Mouse (Mus musculus): ENCODE data around the gene Hcn3.

DNA sequence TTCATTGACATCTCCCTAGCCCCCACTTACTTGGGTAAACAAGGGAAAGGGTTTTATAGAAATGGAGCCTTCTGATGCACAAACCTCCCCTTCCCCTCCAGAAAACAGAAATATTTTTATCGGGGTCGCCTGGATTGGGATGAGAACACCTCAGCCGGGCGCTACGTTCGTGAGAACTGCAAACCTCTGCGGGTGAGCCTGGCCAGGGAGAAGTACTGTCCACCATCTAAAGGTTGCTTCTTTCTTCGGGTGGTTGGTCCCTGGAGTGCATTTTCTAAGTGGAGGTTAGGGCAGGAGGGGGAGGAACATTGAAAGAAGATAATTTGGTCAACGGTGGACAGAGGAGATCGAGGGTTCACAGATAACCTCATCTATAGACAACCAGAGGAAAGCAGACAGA, 15.5 kb upstream of the Hcn3 start:
- no peak for TF ChIP-seq POLR2A (IDR thresholded peaks at IDR 0.05; ENCODE audit: borderline replicate concordance, low read depth, low read length)
- TF ChIP-seq CTCF (IDR thresholded peaks at IDR 0.05; ENCODE audit: low read depth, low read length), result no peak
